Mouse (Mus musculus): Measurements from ENCODE around the gene Gm14419. TPM values are rescaled to one million over a fixed set of nuclear protein-coding genes. Genes with fewer than 3 reads are reported as not detected.
"Not testable (repeated sequence)": the region's sequence is repeated elsewhere in the genome, so short reads cannot be mapped to it uniquely, and the experiment has no call there.

Gene Gm14419
- 10.8 and 12.1 TPM in 2 replicates for polyA plus RNA-seq (2012; rRNA removed)

GRCm38 (mm10) chr2:177000656-177001055 lies at the start of gene Gm14419:
TSS of gene Gm14419 (plus strand) at chr2:177000956.
- not testable (repeated sequence) for H3K4me1 ChIP-seq (ENCODE audit: control insufficient read depth, insufficient read depth, low read length); DNase-seq; H3K4me3 ChIP-seq (replicated peaks; ENCODE audit: insufficient read depth, low read depth, low read length); H3K27ac ChIP-seq (ENCODE audit: insufficient read depth, low read length); H3K27me3 ChIP-seq (ENCODE audit: control insufficient read depth, insufficient read depth, low read length)
- no CpG with 5 or more reads among the region's 6 CpGs for WGBS

Other genes with a start within 250 kb of the Gm14419 start
- gene Gm14295, start 202.3 kb upstream of the Gm14419 start, polyA plus RNA-seq (2012; rRNA removed) = 24.7 and 25.3 TPM in 2 replicates
- not detected in 2 replicates for gene Gm14408, start 169.8 kb upstream of the Gm14419 start, polyA plus RNA-seq (2012; rRNA removed)
- 21.2 and 23.0 TPM in 2 replicates for gene Gm14296, start 73.1 kb upstream of the Gm14419 start, polyA plus RNA-seq (2012; rRNA removed)
- not detected in 2 replicates for gene Gm14401, start 73.4 kb downstream of the Gm14419 start, polyA plus RNA-seq (2012; rRNA removed)
- gene Gm14410, start 205.5 kb downstream of the Gm14419 start, polyA plus RNA-seq (2012; rRNA removed) = 58.4 and 60.6 TPM in 2 replicates

All from cerebellum, adult 2 months (tissue).